Mouse (Mus musculus): ENCODE data around the gene Rpap3. TPM values are rescaled to one million over a fixed set of nuclear protein-coding genes. Genes with fewer than 3 reads are reported as not detected.

Gene Rpap3
- polyA plus RNA-seq, 1 experiment = 41.7 TPM

GRCm38 (mm10) chr15:97679991-97680681 is 25.5 kb downstream of the Rpap3 start:
- no peaks in the 10 kb centered on the region for H3K9me3 ChIP-seq (replicated peaks; ENCODE audit: control insufficient read depth, insufficient read depth, low read length, poor library complexity, severe bottlenecking)
- H3K4me3 ChIP-seq (ENCODE audit: low read depth, low read length) = no peak overlapping the region
- H3K36me3 ChIP-seq (ENCODE audit: control insufficient read depth, insufficient read depth, low read length, poor library complexity, severe bottlenecking) = peaks cover 21% of the 10 kb centered on the region
- H3K27ac ChIP-seq (ENCODE audit: insufficient read depth, low read length) = no peak overlapping the region
- no peak overlapping the region for H3K9ac ChIP-seq (ENCODE audit: low read depth, poor library complexity, severe bottlenecking)
- no peaks in the 10 kb centered on the region for H3K27me3 ChIP-seq (ENCODE audit: control insufficient read depth, insufficient read depth, low read length, poor library complexity, severe bottlenecking)
- TF ChIP-seq POLR2A (IDR thresholded peaks at IDR 0.05; ENCODE audit: insufficient read depth, low read length) = no peak
- TF ChIP-seq EP300 (IDR thresholded peaks at IDR 0.05; ENCODE audit: insufficient read depth, low read depth, low read length) = peak; percentile 34; the same call in 1 of the 2 replicates
- TF ChIP-seq CTCF (IDR thresholded peaks at IDR 0.05; ENCODE audit: low read depth, low read length) = no peak
- H3K4me1 ChIP-seq (ENCODE audit: control insufficient read depth, insufficient read depth, low read length) = peaks cover 2% of the 10 kb centered on the region

- H3K27me3 ChIP-seq (ENCODE audit: control insufficient read depth, insufficient read depth, low read length, poor library complexity, severe bottlenecking) = no peaks in the 10 kb centered on the region
- no peak for TF ChIP-seq POLR2A (IDR thresholded peaks at IDR 0.05; ENCODE audit: insufficient read depth, low read length)
- no peak for TF ChIP-seq CTCF (IDR thresholded peaks at IDR 0.05; ENCODE audit: low read depth, low read length)
- TF ChIP-seq EP300 (IDR thresholded peaks at IDR 0.05; ENCODE audit: insufficient read depth, low read depth, low read length) = no peak
- peaks cover 2% of the 10 kb centered on the region for H3K4me1 ChIP-seq (ENCODE audit: control insufficient read depth, insufficient read depth, low read length)
- H3K9ac ChIP-seq (ENCODE audit: low read depth, poor library complexity, severe bottlenecking) = no peak overlapping the region
- no peak overlapping the region for H3K27ac ChIP-seq (ENCODE audit: insufficient read depth, low read length)
- H3K36me3 ChIP-seq (ENCODE audit: control insufficient read depth, insufficient read depth, low read length, poor library complexity, severe bottlenecking) = peaks cover 18% of the 10 kb centered on the region
- no peaks in the 10 kb centered on the region for H3K9me3 ChIP-seq (replicated peaks; ENCODE audit: control insufficient read depth, insufficient read depth, low read length, poor library complexity, severe bottlenecking)
- H3K4me3 ChIP-seq (ENCODE audit: low read depth, low read length) = no peak overlapping the region
Measured at GRCm38 (mm10) chr15:97677341-97677740, 28.3 kb downstream of the Rpap3 start.

- Histone ChIP-seq H3K36me3 (ENCODE audit: control insufficient read depth, insufficient read depth, low read length, poor library complexity, severe bottlenecking) (peaks cover 15% of the 10 kb centered on the region), H3K4me1 (ENCODE audit: control insufficient read depth, insufficient read depth, low read length) (peaks cover 2% of the 10 kb centered on the region), H3K27ac (ENCODE audit: insufficient read depth, low read length) (no peak overlapping the region), H3K27me3 (ENCODE audit: control insufficient read depth, insufficient read depth, low read length, poor library complexity, severe bottlenecking) (no peaks in the 10 kb centered on the region), H3K4me3 (ENCODE audit: low read depth, low read length) (no peak overlapping the region), H3K9ac (ENCODE audit: low read depth, poor library complexity, severe bottlenecking) (no peak overlapping the region), H3K9me3 (replicated peaks; ENCODE audit: control insufficient read depth, insufficient read depth, low read length, poor library complexity, severe bottlenecking) (no peaks in the 10 kb centered on the region)
- TF ChIP-seq POLR2A (IDR thresholded peaks at IDR 0.05; ENCODE audit: insufficient read depth, low read length) = no peak
- no peak for TF ChIP-seq EP300 (IDR thresholded peaks at IDR 0.05; ENCODE audit: insufficient read depth, low read depth, low read length)
- no peak for TF ChIP-seq CTCF (IDR thresholded peaks at IDR 0.05; ENCODE audit: low read depth, low read length)
Measured at GRCm38 (mm10) chr15:97675927-97676326, 29.7 kb downstream of the Rpap3 start.

- Histone ChIP-seq H3K9ac (ENCODE audit: low read depth, poor library complexity, severe bottlenecking) (no peak overlapping the region), H3K27ac (ENCODE audit: insufficient read depth, low read length) (no peak overlapping the region), H3K36me3 (ENCODE audit: control insufficient read depth, insufficient read depth, low read length, poor library complexity, severe bottlenecking) (peaks cover 15% of the 10 kb centered on the region), H3K9me3 (replicated peaks; ENCODE audit: control insufficient read depth, insufficient read depth, low read length, poor library complexity, severe bottlenecking) (no peaks in the 10 kb centered on the region), H3K4me3 (ENCODE audit: low read depth, low read length) (no peak overlapping the region), H3K4me1 (ENCODE audit: control insufficient read depth, insufficient read depth, low read length) (no peaks in the 10 kb centered on the region), H3K27me3 (ENCODE audit: control insufficient read depth, insufficient read depth, low read length, poor library complexity, severe bottlenecking) (no peaks in the 10 kb centered on the region)
- TF ChIP-seq POLR2A (IDR thresholded peaks at IDR 0.05; ENCODE audit: insufficient read depth, low read length) (no peak), EP300 (IDR thresholded peaks at IDR 0.05; ENCODE audit: insufficient read depth, low read depth, low read length) (no peak), CTCF (IDR thresholded peaks at IDR 0.05; ENCODE audit: low read depth, low read length) (no peak)
Measured at GRCm38 (mm10) chr15:97674423-97674822, 31.2 kb downstream of the Rpap3 start.

GRCm38 (mm10) chr15:97673256-97674000 is 32.2 kb downstream of the Rpap3 start:
- Histone ChIP-seq H3K9ac (ENCODE audit: low read depth, poor library complexity, severe bottlenecking) (no peak overlapping the region), H3K9me3 (replicated peaks; ENCODE audit: control insufficient read depth, insufficient read depth, low read length, poor library complexity, severe bottlenecking) (no peaks in the 10 kb centered on the region), H3K4me3 (ENCODE audit: low read depth, low read length) (no peak overlapping the region), H3K4me1 (ENCODE audit: control insufficient read depth, insufficient read depth, low read length) (no peaks in the 10 kb centered on the region), H3K27me3 (ENCODE audit: control insufficient read depth, insufficient read depth, low read length, poor library complexity, severe bottlenecking) (no peaks in the 10 kb centered on the region), H3K36me3 (ENCODE audit: control insufficient read depth, insufficient read depth, low read length, poor library complexity, severe bottlenecking) (peaks cover 13% of the 10 kb centered on the region), H3K27ac (ENCODE audit: insufficient read depth, low read length) (no peak overlapping the region)
- no peak for TF ChIP-seq CTCF (IDR thresholded peaks at IDR 0.05; ENCODE audit: low read depth, low read length)
- no peak for TF ChIP-seq POLR2A (IDR thresholded peaks at IDR 0.05; ENCODE audit: insufficient read depth, low read length)
- no peak for TF ChIP-seq EP300 (IDR thresholded peaks at IDR 0.05; ENCODE audit: insufficient read depth, low read depth, low read length)

Data from ES-Bruce4 (cell line).